Mouse (Mus musculus) limb, embryonic 11.5 days (tissue): ENCODE measurements around the gene Hcn2. TPM values are rescaled to one million over a fixed set of nuclear protein-coding genes. Genes with fewer than 3 reads are reported as not detected.
"Not testable (repeated sequence)": the region's sequence is repeated elsewhere in the genome, so short reads cannot be mapped to it uniquely, and the experiment has no call there.

Experiments used
- ATAC-seq: fragments of 200-750 bp; cut with Nextera tagmentation; 2 replicates; pipeline ENCODE4 v1.8.0; 2017; ENCODE audit warnings: low read depth; ENCODE audit not compliant: insufficient number of reproducible peaks, low FRiP score, low TSS enrichment
- DNase-seq: peaks from one replicate; pipeline ENCODE4 v3.0.0-alpha.2; 2015; ENCODE audit warnings: low spot score
- H3K27ac ChIP-seq: fragments of 300-500 bp; sonication (generic); replicated peaks from 2 replicates; pipeline ENCODE4 v1.5.1; 2014; ENCODE audit warnings: low read depth, mild to moderate bottlenecking, low read length
- H3K27me3 ChIP-seq: fragments of 300-500 bp; sonication (generic); 2 replicates; pipeline ENCODE4 v1.6.1; 2014; ENCODE audit warnings: mild to moderate bottlenecking, low read length, mixed read lengths; ENCODE audit not compliant: control insufficient read depth, insufficient read depth
- H3K36me3 ChIP-seq: fragments of 300-500 bp; sonication (generic); 2 replicates; pipeline ENCODE4 v1.6.1; 2014; ENCODE audit warnings: mild to moderate bottlenecking, low read length, moderate library complexity, mixed read lengths; ENCODE audit not compliant: control insufficient read depth, insufficient read depth
- H3K4me1 ChIP-seq: fragments of 300-500 bp; sonication (generic); 2 replicates; pipeline ENCODE4 v1.6.1; 2014; ENCODE audit warnings: low read length, mixed read lengths; ENCODE audit not compliant: control insufficient read depth, insufficient read depth
- H3K4me2 ChIP-seq: fragments of 300-500 bp; sonication (generic); 2 replicates; pipeline ENCODE4 v1.6.1; 2014; ENCODE audit warnings: low read depth, mild to moderate bottlenecking, moderate library complexity; ENCODE audit not compliant: severe bottlenecking
- H3K4me3 ChIP-seq: fragments of 300-500 bp; sonication (generic); 2 replicates; pipeline ENCODE4 v1.5.1; 2014; ENCODE audit warnings: low read depth, low read length
- H3K9ac ChIP-seq: fragments of 300-500 bp; sonication (generic); 2 replicates; pipeline ENCODE4 v1.6.1; 2014; ENCODE audit warnings: mild to moderate bottlenecking, low read length
- H3K9me3 ChIP-seq: fragments of 300-500 bp; sonication (generic); 2 replicates; pipeline ENCODE4 v1.6.1; 2016; ENCODE audit warnings: low read length; ENCODE audit not compliant: control insufficient read depth
- WGBS: fragments of 180-500 bp; shearing (Covaris S2); extraction: QIAGEN DNeasy Blood & Tissue Kit; methylation state at CpG from one replicate; pipeline ENCODE4 v1.1.7; 2014; 5-methylcytosine and 5-hydroxymethylcytosine counted together
- polyA plus RNA-seq: library from polyadenylated mRNA; unstranded; fragments of >200 nt; fragmentation: Nextera tagmentation; extraction: Ambion mirVana; gene quantifications from 2 replicates; pipeline ENCODE4 v1.2.1, GENCODE M21; 2014

The Hcn2 gene
- polyA plus RNA-seq, 1 experiment from 2014 or later, result not detected

- ATAC-seq, result no peak
- Histone ChIP-seq H3K27me3 (no peaks in the 10 kb centered on the region), H3K4me3 (no peak overlapping the region), H3K4me2 (no peak overlapping the region), H3K9me3 (no peaks in the 10 kb centered on the region), H3K36me3 (no peaks in the 10 kb centered on the region), H3K4me1 (peaks cover 8% of the 10 kb centered on the region; the same call in 1 of the 2 replicates), H3K27ac (no peak overlapping the region), H3K9ac (no peak overlapping the region)
- 89% methylated on average over 6 of the region's 6 CpGs for WGBS
- no peak for DNase-seq
These were observed 22.1 kb upstream of the Hcn2 start for GRCm38 (mm10) chr10:79694379-79694655.

GRCm38 (mm10) chr10:79695231-79696128 is 21.0 kb upstream of the Hcn2 start:
- 66% methylated on average over 13 of the region's 13 CpGs for WGBS
- DNase-seq (peak; percentile 78), ATAC-seq (peak; percentile 14; the same call in 1 of the 2 replicates)
- peak overlapping the region; percentile 34; the same call in 1 of the 2 replicates for H3K4me2 ChIP-seq
- no peaks in the 10 kb centered on the region for H3K27me3 ChIP-seq
- no peak overlapping the region for H3K4me3 ChIP-seq
- H3K27ac ChIP-seq, result peak overlapping the region; percentile 80
- no peaks in the 10 kb centered on the region for H3K36me3 ChIP-seq
- H3K4me1 ChIP-seq, result peaks cover 8% of the 10 kb centered on the region; the same call in 1 of the 2 replicates
- H3K9ac ChIP-seq, result no peak overlapping the region
- H3K9me3 ChIP-seq, result no peaks in the 10 kb centered on the region

GRCm38 (mm10) chr10:79696129-79696651 is 20.2 kb upstream of the Hcn2 start:
- no peaks in the 10 kb centered on the region for H3K27me3 ChIP-seq
- H3K4me1 ChIP-seq, result peaks cover 10% of the 10 kb centered on the region; the same call in 1 of the 2 replicates
- 59% methylated on average over 9 of the region's 9 CpGs for WGBS
- peak overlapping the region; percentile 34 for H3K4me2 ChIP-seq
- no peak overlapping the region for H3K4me3 ChIP-seq
- ATAC-seq (peak; percentile 36), DNase-seq (no peak)
- H3K36me3 ChIP-seq, result no peaks in the 10 kb centered on the region
- peak overlapping the region; percentile 80 for H3K27ac ChIP-seq
- no peaks in the 10 kb centered on the region for H3K9me3 ChIP-seq
- H3K9ac ChIP-seq, result no peak overlapping the region

- no peak overlapping the region for H3K4me3 ChIP-seq
- H3K4me2 ChIP-seq, result no peak overlapping the region
- no peak for DNase-seq
- no peaks in the 10 kb centered on the region for H3K9me3 ChIP-seq
- no peak overlapping the region for H3K27ac ChIP-seq
- no peak for ATAC-seq
- no peaks in the 10 kb centered on the region for H3K36me3 ChIP-seq
- H3K4me1 ChIP-seq, result peaks cover 11% of the 10 kb centered on the region; the same call in 1 of the 2 replicates
- WGBS, result 75% methylated on average over 6 of the region's 6 CpGs
- no peak overlapping the region for H3K9ac ChIP-seq
- H3K27me3 ChIP-seq, result no peaks in the 10 kb centered on the region
These were observed 18.5 kb upstream of the Hcn2 start for GRCm38 (mm10) chr10:79697916-79698315.

GRCm38 (mm10) chr10:79698459-79698858 is 18.0 kb upstream of the Hcn2 start:
- Histone ChIP-seq H3K27ac (no peak overlapping the region), H3K4me2 (no peak overlapping the region), H3K27me3 (no peaks in the 10 kb centered on the region), H3K4me3 (no peak overlapping the region), H3K4me1 (peaks cover 11% of the 10 kb centered on the region; the same call in 1 of the 2 replicates), H3K36me3 (no peaks in the 10 kb centered on the region), H3K9ac (no peak overlapping the region), H3K9me3 (no peaks in the 10 kb centered on the region)
- ATAC-seq (no peak), DNase-seq (no peak)
- WGBS, result 94% methylated on average over 6 of the region's 6 CpGs

- Histone ChIP-seq H3K27me3 (no peaks in the 10 kb centered on the region), H3K9me3 (no peaks in the 10 kb centered on the region), H3K4me3 (no peak overlapping the region), H3K4me1 (peaks cover 15% of the 10 kb centered on the region), H3K9ac (no peak overlapping the region), H3K4me2 (no peak overlapping the region), H3K36me3 (no peaks in the 10 kb centered on the region), H3K27ac (no peak overlapping the region)
- no peak for ATAC-seq
- DNase-seq, result no peak
- 48% methylated on average over 7 of the region's 7 CpGs for WGBS
These were observed 15.8 kb upstream of the Hcn2 start for GRCm38 (mm10) chr10:79700676-79701075.

- Histone ChIP-seq H3K9ac (no peak overlapping the region), H3K9me3 (no peaks in the 10 kb centered on the region), H3K4me1 (peaks cover 18% of the 10 kb centered on the region), H3K4me3 (no peak overlapping the region), H3K27me3 (no peaks in the 10 kb centered on the region), H3K27ac (no peak overlapping the region), H3K36me3 (no peaks in the 10 kb centered on the region), H3K4me2 (no peak overlapping the region)
- ATAC-seq (no peak), DNase-seq (no peak)
- WGBS, result 51% methylated on average over 10 of the region's 10 CpGs
These were observed 14.8 kb upstream of the Hcn2 start for GRCm38 (mm10) chr10:79701443-79702129.

GRCm38 (mm10) chr10:79702970-79703369 is 13.5 kb upstream of the Hcn2 start:
- not testable (repeated sequence) for H3K36me3 ChIP-seq, H3K27ac ChIP-seq, DNase-seq, H3K9me3 ChIP-seq, H3K27me3 ChIP-seq, H3K4me2 ChIP-seq, ATAC-seq, H3K4me3 ChIP-seq, H3K9ac ChIP-seq
- WGBS, result 81% methylated on average over 2 of the region's 4 CpGs
- peaks cover 18% of the 10 kb centered on the region for H3K4me1 ChIP-seq
